Mouse (Mus musculus): ENCODE data around the gene Sltm. TPM values are rescaled to one million over a fixed set of nuclear protein-coding genes. Genes with fewer than 3 reads are reported as not detected.

Gene Sltm
- polyA plus RNA-seq, 1 experiment from 2014 or later = 74.4 TPM

DNA sequence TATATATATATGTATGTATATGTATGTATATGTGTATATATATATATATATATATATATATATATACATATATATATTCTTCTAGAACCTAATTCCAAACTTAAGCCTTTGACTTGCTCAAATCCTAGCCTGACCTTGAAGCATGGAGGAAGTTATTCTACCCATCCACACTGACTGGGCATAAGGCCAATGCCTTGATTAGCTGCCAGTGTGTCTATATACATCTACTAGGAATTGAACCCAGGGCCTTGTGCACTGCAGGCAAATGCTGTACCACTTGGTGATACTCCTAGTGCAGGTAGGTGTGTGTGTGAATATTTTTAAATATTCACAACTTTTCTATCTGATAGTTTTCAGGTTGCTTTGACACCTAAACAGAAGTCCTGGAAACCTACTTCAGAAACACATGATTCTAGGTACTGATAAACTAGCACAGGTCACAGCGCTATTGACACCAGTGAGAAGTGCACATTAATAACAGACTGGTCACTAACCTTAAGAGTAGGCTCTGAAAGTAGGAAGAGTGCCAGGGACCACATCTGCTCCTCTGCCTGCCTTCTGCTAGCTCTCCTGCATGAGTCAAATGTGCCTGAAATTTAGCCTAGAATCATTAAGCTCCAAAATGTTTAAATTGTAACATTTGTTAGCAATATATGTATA is 59.8 kb downstream of the Sltm start:
- Histone ChIP-seq H3K4me2 (ENCODE audit: low read depth, low read length) (no peak overlapping the region), H3K27ac (ENCODE audit: low read depth, low read length) (no peak overlapping the region), H3K27me3 (ENCODE audit: control insufficient read depth, insufficient read depth, low read length) (no peaks in the 10 kb centered on the region), H3K4me3 (ENCODE audit: low read depth, low read length) (no peak overlapping the region), H3K36me3 (ENCODE audit: control insufficient read depth, insufficient read depth, low read length) (peaks cover 20% of the 10 kb centered on the region), H3K9ac (replicated peaks; ENCODE audit: low read depth, low read length) (no peak overlapping the region), H3K9me3 (ENCODE audit: control insufficient read depth, low read length) (no peaks in the 10 kb centered on the region), H3K4me1 (ENCODE audit: control insufficient read depth, insufficient read depth, low read length) (no peaks in the 10 kb centered on the region)
- 95% methylated on average over 1 of the region's 1 CpGs for WGBS
- no peak for ATAC-seq (ENCODE audit: low read depth)

DNA sequence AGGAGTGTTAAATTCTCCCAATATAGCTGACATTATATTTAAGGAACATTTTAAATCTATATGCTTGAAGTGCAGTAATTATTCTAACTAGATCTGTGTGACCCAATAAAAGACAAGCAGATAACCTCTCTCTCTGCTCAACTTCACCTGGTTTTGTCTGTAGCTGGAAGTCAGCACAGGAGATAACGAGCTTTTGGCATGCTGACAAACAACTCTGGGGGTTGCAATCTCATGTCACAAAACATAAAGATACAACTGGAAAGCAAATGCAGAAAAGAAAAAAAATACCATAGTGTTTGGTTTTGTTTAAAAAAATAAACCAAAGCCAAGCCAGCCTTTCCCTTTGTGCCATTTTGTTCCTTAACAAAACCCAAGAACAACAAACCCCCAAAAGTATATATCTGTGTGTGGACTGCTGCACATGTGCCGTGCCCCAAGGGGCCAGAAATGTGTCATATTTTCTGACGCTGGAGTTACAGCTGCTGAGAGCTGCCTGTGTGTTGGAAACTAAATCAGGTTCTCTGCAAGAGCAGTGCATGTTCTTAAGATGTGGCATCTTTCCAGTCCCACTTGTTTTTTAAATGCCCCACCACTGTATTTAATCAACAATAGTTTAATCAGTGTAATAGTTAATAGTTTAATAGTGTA is 68.6 kb downstream of the Sltm start:
- H3K4me1 ChIP-seq (ENCODE audit: control insufficient read depth, insufficient read depth, low read length) = no peaks in the 10 kb centered on the region
- no peak overlapping the region for H3K4me2 ChIP-seq (ENCODE audit: low read depth, low read length)
- no peaks in the 10 kb centered on the region for H3K9me3 ChIP-seq (ENCODE audit: control insufficient read depth, low read length)
- no peaks in the 10 kb centered on the region for H3K27me3 ChIP-seq (ENCODE audit: control insufficient read depth, insufficient read depth, low read length)
- H3K4me3 ChIP-seq (ENCODE audit: low read depth, low read length) = no peak overlapping the region
- H3K36me3 ChIP-seq (ENCODE audit: control insufficient read depth, insufficient read depth, low read length) = peaks cover 24% of the 10 kb centered on the region
- WGBS = 77% methylated on average over 3 of the region's 3 CpGs
- ATAC-seq (ENCODE audit: low read depth) = no peak
- H3K27ac ChIP-seq (ENCODE audit: low read depth, low read length) = no peak overlapping the region
- H3K9ac ChIP-seq (replicated peaks; ENCODE audit: low read depth, low read length) = no peak overlapping the region

DNA sequence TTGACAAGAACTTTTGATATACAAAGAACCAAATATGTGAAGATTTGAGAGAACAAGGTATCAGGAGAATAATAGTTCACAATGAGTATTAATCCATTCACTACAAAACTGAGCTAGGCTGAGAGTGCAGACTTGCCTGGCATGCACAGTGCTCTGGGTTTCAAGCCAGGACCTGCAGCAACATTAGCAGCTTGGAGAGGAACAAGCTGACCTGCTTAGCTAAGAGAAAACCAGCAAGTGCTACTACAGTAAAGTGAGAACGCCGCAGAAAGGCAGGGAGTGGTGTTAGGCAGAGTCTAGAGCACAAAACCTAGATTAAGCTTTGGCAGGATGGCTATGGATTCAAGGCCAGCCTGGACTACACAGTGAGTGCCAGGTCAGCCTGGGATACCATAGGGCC is 87.2 kb downstream of the Sltm start:
- H3K27me3 ChIP-seq (ENCODE audit: control insufficient read depth, insufficient read depth, low read length) = no peaks in the 10 kb centered on the region
- H3K4me2 ChIP-seq (ENCODE audit: low read depth, low read length) = no peak overlapping the region
- no peak for ATAC-seq (ENCODE audit: low read depth)
- peaks cover 6% of the 10 kb centered on the region; the same call in 1 of the 2 replicates for H3K36me3 ChIP-seq (ENCODE audit: control insufficient read depth, insufficient read depth, low read length)
- 93% methylated on average over 2 of the region's 2 CpGs for WGBS
- no peak overlapping the region for H3K4me3 ChIP-seq (ENCODE audit: low read depth, low read length)
- H3K4me1 ChIP-seq (ENCODE audit: control insufficient read depth, insufficient read depth, low read length) = no peaks in the 10 kb centered on the region
- H3K9me3 ChIP-seq (ENCODE audit: control insufficient read depth, low read length) = no peaks in the 10 kb centered on the region
- H3K27ac ChIP-seq (ENCODE audit: low read depth, low read length) = no peak overlapping the region
- H3K9ac ChIP-seq (replicated peaks; ENCODE audit: low read depth, low read length) = no peak overlapping the region

DNA sequence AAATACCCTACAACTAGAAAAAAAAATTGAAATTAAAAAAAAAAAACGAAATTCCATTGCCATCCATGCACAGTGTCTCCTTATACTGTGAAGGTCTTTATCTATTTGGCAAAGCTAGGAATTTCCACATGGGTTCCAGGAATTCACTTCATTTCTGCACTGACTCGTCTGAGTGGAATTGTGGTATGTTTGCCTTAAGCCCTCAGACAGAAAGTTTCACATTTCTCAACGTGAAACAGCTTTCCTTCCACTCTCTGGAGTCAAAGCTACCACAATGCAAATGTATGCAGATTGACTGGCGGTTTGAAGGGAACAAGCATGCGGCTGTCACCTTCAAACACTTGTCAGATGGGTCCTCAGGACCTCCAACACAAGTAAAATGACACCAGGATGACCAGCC is 89.1 kb downstream of the Sltm start:
- WGBS = 37% methylated on average over 5 of the region's 5 CpGs
- no peaks in the 10 kb centered on the region for H3K27me3 ChIP-seq (ENCODE audit: control insufficient read depth, insufficient read depth, low read length)
- H3K9ac ChIP-seq (replicated peaks; ENCODE audit: low read depth, low read length) = no peak overlapping the region

DNA sequence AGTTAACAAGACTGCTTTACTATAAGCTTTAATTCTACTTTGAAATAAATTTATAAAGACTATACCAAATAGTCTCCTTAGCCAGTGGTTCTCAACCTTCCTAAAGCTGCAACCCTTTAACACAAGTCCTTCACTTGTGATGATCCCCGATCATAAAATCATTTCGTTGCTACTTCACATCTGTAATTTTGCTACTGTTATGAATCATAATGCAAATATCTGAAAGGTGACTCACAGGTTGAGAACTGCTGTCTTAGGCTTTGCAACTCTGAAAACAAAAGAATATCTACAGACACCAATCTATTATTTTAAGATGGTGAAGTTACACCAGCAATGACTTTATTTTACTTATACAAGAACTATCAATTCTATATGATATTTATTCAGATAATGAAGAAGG is 94.2 kb downstream of the Sltm start:
- no peaks in the 10 kb centered on the region for H3K4me1 ChIP-seq (ENCODE audit: control insufficient read depth, insufficient read depth, low read length)
- H3K27ac ChIP-seq (ENCODE audit: low read depth, low read length) = no peak overlapping the region
- H3K36me3 ChIP-seq (ENCODE audit: control insufficient read depth, insufficient read depth, low read length) = no peaks in the 10 kb centered on the region
- H3K4me2 ChIP-seq (ENCODE audit: low read depth, low read length) = no peak overlapping the region
- WGBS = 90% methylated on average over 2 of the region's 2 CpGs
- H3K9ac ChIP-seq (replicated peaks; ENCODE audit: low read depth, low read length) = no peak overlapping the region
- H3K27me3 ChIP-seq (ENCODE audit: control insufficient read depth, insufficient read depth, low read length) = no peaks in the 10 kb centered on the region
- H3K4me3 ChIP-seq (ENCODE audit: low read depth, low read length) = no peak overlapping the region
- no peak for ATAC-seq (ENCODE audit: low read depth)
- no peaks in the 10 kb centered on the region for H3K9me3 ChIP-seq (ENCODE audit: control insufficient read depth, low read length)

More for the DNA sequence above, 89.1 kb downstream of the Sltm start:
- Histone ChIP-seq H3K4me1 (ENCODE audit: control insufficient read depth, insufficient read depth, low read length) (no peaks in the 10 kb centered on the region), H3K36me3 (ENCODE audit: control insufficient read depth, insufficient read depth, low read length) (no peaks in the 10 kb centered on the region; the same call in 1 of the 2 replicates), H3K4me3 (ENCODE audit: low read depth, low read length) (no peak overlapping the region), H3K9me3 (ENCODE audit: control insufficient read depth, low read length) (no peaks in the 10 kb centered on the region), H3K27ac (ENCODE audit: low read depth, low read length) (no peak overlapping the region), H3K4me2 (ENCODE audit: low read depth, low read length) (no peak overlapping the region)
- ATAC-seq (ENCODE audit: low read depth) = no peak

Other genes starting within 250 kb of the Sltm start
- gene Ccnb2, start 121.2 kb upstream of the Sltm start, polyA plus RNA-seq (2014; fragmentation: Nextera tagmentation; extraction: Ambion mirVana) = 11.5 and 17.6 TPM in 2 replicates
- gene Rnf111, start 39.0 kb upstream of the Sltm start, polyA plus RNA-seq (2014; fragmentation: Nextera tagmentation; extraction: Ambion mirVana) = 32.4 and 39.6 TPM in 2 replicates
- 0.27 and 0.33 TPM in 2 replicates for gene Gm10642, start 113.5 kb downstream of the Sltm start, polyA plus RNA-seq (2014; fragmentation: Nextera tagmentation; extraction: Ambion mirVana)
- gene Mindy2, start 114.4 kb downstream of the Sltm start, polyA plus RNA-seq (2014; fragmentation: Nextera tagmentation; extraction: Ambion mirVana) = 20.4 and 24.1 TPM in 2 replicates
- gene Adam10, start 136.2 kb downstream of the Sltm start, polyA plus RNA-seq (2014; fragmentation: Nextera tagmentation; extraction: Ambion mirVana) = 48.6 and 69.6 TPM in 2 replicates